Mouse (Mus musculus): ENCODE measurements around the gene Slc34a3.
A peak's percentile ranks its signal among the peaks of the same experiment; 100 is the strongest.
"Not testable (repeated sequence)": the region's sequence is repeated elsewhere in the genome, so short reads cannot be mapped to it uniquely, and the experiment has no call there.

Slc34a3 gene

GRCm38 (mm10) chr2:25234050-25234449, at the start of gene Slc34a3:
Gene Slc34a3, minus strand, starts transcription at chr2:25234364.
- no peak for DNase-seq (ENCODE audit: low spot score)

GRCm38 (mm10) chr2:25278928-25279882, 45.0 kb upstream of the Slc34a3 start:
- DNase-seq (ENCODE audit: low spot score), result peak; percentile 75

GRCm38 (mm10) chr2:25273010-25273409, 38.8 kb upstream of the Slc34a3 start:
- peak; percentile 3 for DNase-seq (ENCODE audit: low spot score)

GRCm38 (mm10) chr2:25272515-25272914, 38.4 kb upstream of the Slc34a3 start:
- DNase-seq (ENCODE audit: low spot score), result no peak

GRCm38 (mm10) chr2:25271827-25272511, 37.8 kb upstream of the Slc34a3 start, which contains the start of the genes Ssna1 and Anapc2:
Gene Ssna1, minus strand, starts transcription at chr2:25272438.
Gene Anapc2, plus strand, starts transcription at chr2:25272478.
- peak; percentile 97 for DNase-seq (ENCODE audit: low spot score)

- no peak for DNase-seq (ENCODE audit: low spot score)
Measured at GRCm38 (mm10) chr2:25267746-25268309, 33.7 kb upstream of the Slc34a3 start.

- DNase-seq (ENCODE audit: low spot score), result no peak
Measured at GRCm38 (mm10) chr2:25267241-25267640, 33.1 kb upstream of the Slc34a3 start.

GRCm38 (mm10) chr2:25266720-25267119, 32.6 kb upstream of the Slc34a3 start:
- DNase-seq (ENCODE audit: low spot score), result peak; percentile 56

GRCm38 (mm10) chr2:25265897-25266656, 31.9 kb upstream of the Slc34a3 start:
- DNase-seq (ENCODE audit: low spot score), result no peak

GRCm38 (mm10) chr2:25264851-25265250, 30.7 kb upstream of the Slc34a3 start:
- no peak for DNase-seq (ENCODE audit: low spot score)

GRCm38 (mm10) chr2:25264286-25264660, 30.1 kb upstream of the Slc34a3 start:
- DNase-seq (ENCODE audit: low spot score), result no peak

- DNase-seq (ENCODE audit: low spot score), result no peak
Measured at GRCm38 (mm10) chr2:25263623-25264285, 29.6 kb upstream of the Slc34a3 start.

- DNase-seq (ENCODE audit: low spot score), result no peak
Measured at GRCm38 (mm10) chr2:25262795-25263622, 28.8 kb upstream of the Slc34a3 start.

- peak; percentile 91 for DNase-seq (ENCODE audit: low spot score)
Measured at GRCm38 (mm10) chr2:25262291-25262767, 28.2 kb upstream of the Slc34a3 start, which contains the start of gene Tprn. Gene Tprn, plus strand, starts transcription at chr2:25262618.

GRCm38 (mm10) chr2:25261870-25262269, 27.7 kb upstream of the Slc34a3 start:
- no peak for DNase-seq (ENCODE audit: low spot score)

GRCm38 (mm10) chr2:25258887-25259286, 24.7 kb upstream of the Slc34a3 start:
- no peak for DNase-seq (ENCODE audit: low spot score)

- not testable (repeated sequence) for DNase-seq (ENCODE audit: low spot score)
Measured at GRCm38 (mm10) chr2:25257250-25257649, 23.1 kb upstream of the Slc34a3 start.

GRCm38 (mm10) chr2:25256443-25257109, 22.4 kb upstream of the Slc34a3 start:
- not testable (repeated sequence) for DNase-seq (ENCODE audit: low spot score)

GRCm38 (mm10) chr2:25255284-25255779, 21.2 kb upstream of the Slc34a3 start, which contains the start of gene Tmem203:
Gene Tmem203, plus strand, starts transcription at chr2:25255439.
- peak; percentile 84 for DNase-seq (ENCODE audit: low spot score)

Measured in ovary, postnatal 36 days (tissue).